Mouse (Mus musculus) frontal cortex, postnatal 14 days (tissue): ENCODE data around the gene Olfr444.

ENCODE experiments used
- DNase-seq, 2 experiments: peaks; one replicate each; pipeline ENCODE4 v3.0.0; 2022; ENCODE audit warnings: low spot score in 2 of 2

Gene Olfr444

DNA sequence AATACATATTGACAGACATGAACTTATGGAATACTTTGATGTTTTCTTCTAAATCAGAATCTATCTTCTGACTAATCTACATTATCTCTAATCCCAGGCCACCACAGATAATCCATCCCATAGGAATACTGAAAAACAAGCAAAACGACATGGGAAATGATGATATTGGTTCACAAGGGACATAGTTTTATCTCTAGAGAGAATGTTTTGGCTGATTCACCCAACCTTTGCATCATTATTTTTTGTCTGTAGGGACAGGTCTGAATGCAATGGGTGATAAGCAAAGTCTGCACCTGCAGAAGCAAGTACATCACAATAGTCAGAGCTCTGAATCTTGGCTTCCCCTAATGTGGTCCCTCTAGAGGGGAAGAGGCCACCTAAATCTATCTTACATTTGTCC is at the start of gene Olfr444:
Gene Olfr444 (plus strand): TSS at position 301 of the 400 bp plus-strand sequence.
- no peak for DNase-seq

DNA sequence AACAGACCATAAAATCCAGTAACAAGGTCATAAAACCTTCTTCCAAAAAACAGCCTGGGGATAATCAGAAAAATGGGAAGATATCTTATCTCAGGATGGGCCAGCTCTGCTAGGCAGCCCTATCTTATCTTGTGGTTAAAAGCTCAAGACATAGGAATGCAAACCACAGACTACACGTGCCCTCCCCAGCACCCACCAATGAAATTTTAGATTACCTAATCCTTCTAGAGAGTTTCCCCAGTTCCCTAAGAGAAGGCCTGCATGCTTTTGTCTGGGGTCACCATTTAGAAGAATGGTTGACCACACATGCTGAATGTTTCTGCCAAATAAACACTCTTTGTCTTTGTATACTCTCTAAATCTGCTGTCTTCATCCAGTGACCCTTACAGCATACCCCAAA is 48.5 kb upstream of the Olfr444 start:
- DNase-seq = no peak

DNA sequence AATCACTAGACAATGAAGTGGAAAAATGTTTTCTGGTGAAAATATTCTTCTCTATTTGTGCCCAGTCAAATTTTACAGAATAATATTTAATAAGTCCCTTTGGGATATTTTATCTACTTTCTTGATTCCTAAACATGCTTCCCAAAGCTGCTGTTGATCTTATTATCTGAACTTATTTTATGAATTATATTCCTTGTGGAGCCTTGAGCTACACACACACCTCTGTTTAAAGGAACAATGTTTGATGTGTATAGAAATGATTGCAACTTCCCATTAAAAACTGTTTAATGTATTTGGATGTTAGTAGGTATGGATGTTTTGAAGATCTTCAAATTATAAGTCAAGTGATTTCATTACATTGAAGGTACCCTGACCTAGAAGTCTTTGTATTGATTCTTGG is 40.3 kb upstream of the Olfr444 start, which contains the start of gene Olfr447:
Gene Olfr447 (plus strand): TSS at position 301 of the 400 bp plus-strand sequence.
- DNase-seq = no peak

DNA sequence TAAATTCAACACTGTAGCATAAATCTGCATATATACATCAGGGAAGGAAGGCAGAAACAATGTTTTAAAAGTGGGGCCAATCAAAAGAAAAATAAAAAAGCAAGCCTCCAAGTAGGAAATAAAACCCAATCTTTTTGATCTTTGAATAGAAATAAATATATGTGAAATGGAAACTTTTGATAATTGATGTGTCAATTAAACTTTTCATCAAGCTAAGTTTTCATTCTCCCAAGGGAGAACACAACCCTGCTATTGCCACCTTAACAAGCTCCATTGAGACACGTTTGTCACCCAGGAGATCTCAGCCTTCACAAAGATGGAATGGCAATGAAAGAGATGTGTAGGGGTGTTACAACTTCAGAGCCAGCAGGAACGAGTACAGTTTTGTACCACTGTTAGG is 27.8 kb upstream of the Olfr444 start, which contains the start of gene Olfr446:
Gene Olfr446 (plus strand): TSS at position 301 of the 400 bp plus-strand sequence.
- no peak for DNase-seq

DNA sequence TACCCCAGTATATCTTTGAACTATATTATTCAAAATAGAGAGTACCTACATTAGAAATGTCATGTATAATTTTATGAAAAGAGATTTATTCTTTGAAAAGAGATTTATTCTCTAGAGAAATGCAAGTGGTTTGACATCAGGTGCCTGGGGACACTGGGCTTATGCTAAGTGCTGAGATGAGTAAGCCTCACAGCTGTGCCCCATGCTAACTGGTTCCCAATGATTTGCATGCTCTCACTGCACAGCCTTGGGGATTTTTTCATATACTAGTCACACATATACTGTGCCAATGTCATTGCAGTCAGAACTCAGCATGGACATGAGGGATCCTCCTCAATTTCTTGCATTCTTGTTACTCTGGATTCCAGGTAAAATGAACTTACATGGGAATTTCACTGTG is 31.5 kb downstream of the Olfr444 start:
- no peak for DNase-seq
